Mouse (Mus musculus): Measurements from ENCODE around the gene St8sia2. TPM values are rescaled to one million over a fixed set of nuclear protein-coding genes. Genes with fewer than 3 reads are reported as not detected.

St8sia2 gene
- polyA plus RNA-seq, 1 experiment: 3.9 TPM

- Histone ChIP-seq H3ac (ENCODE audit: control insufficient read depth, insufficient read length) (no peak overlapping the region), H3K4me2 (ENCODE audit: low read depth) (no peak overlapping the region), H3K79me2 (ENCODE audit: control insufficient read depth, insufficient read depth) (no peaks in the 10 kb centered on the region), H3K27me3 (ENCODE audit: control insufficient read depth, insufficient read depth, insufficient read length) (no peaks in the 10 kb centered on the region), H3K36me3 (ENCODE audit: control insufficient read depth, insufficient read depth) (no peaks in the 10 kb centered on the region), H3K4me3 (no peak overlapping the region)
- no peak for TF ChIP-seq MYOD1 (IDR thresholded peaks at IDR 0.05; ENCODE audit: control insufficient read depth in 1 of 3, insufficient read length in 2 of 3, low read depth in 2 of 3)
These were observed 10.7 kb upstream of the St8sia2 start for GRCm38 (mm10) chr7:74024171-74024570.

GRCm38 (mm10) chr7:74022571-74022970, 9.1 kb upstream of the St8sia2 start:
- Histone ChIP-seq H3K27me3 (ENCODE audit: control insufficient read depth, insufficient read depth, insufficient read length) (no peaks in the 10 kb centered on the region), H3K4me2 (ENCODE audit: low read depth) (no peak overlapping the region), H3K4me3 (no peak overlapping the region), H3K36me3 (ENCODE audit: control insufficient read depth, insufficient read depth) (no peaks in the 10 kb centered on the region), H3K79me2 (ENCODE audit: control insufficient read depth, insufficient read depth) (no peaks in the 10 kb centered on the region), H3ac (ENCODE audit: control insufficient read depth, insufficient read length) (no peak overlapping the region)
- TF ChIP-seq SRF (IDR thresholded peaks at IDR 0.05; ENCODE audit: control insufficient read depth, insufficient read length, low read depth) (no peak), TCF12 (IDR thresholded peaks at IDR 0.05; ENCODE audit: insufficient read depth, poor library complexity, severe bottlenecking) (no peak), MAX (IDR thresholded peaks at IDR 0.05; ENCODE audit: low read depth) (no peak), MYOG (IDR thresholded peaks at IDR 0.05; ENCODE audit: control insufficient read depth in 1 of 3, insufficient read depth in 1 of 3, insufficient read length in 2 of 3, low read depth in 2 of 3) (no peak), POLR2AphosphoS2 (IDR thresholded peaks at IDR 0.05; ENCODE audit: insufficient read length, low read depth) (no peak), E2F4 (IDR thresholded peaks at IDR 0.05; ENCODE audit: insufficient read depth) (no peak), POLR2A (IDR thresholded peaks at IDR 0.05; ENCODE audit: insufficient read length, low read depth) (no peak), CEBPB (IDR thresholded peaks at IDR 0.05; ENCODE audit: insufficient read depth, poor library complexity, severe bottlenecking) (no peak), TCF3 (IDR thresholded peaks at IDR 0.05; ENCODE audit: insufficient read length, low read depth) (no peak)

GRCm38 (mm10) chr7:74021771-74022170, 8.3 kb upstream of the St8sia2 start:
- TF ChIP-seq TCF3 (IDR thresholded peaks at IDR 0.05; ENCODE audit: insufficient read length, low read depth) (no peak), POLR2A (IDR thresholded peaks at IDR 0.05; ENCODE audit: insufficient read length, low read depth) (no peak), CEBPB (IDR thresholded peaks at IDR 0.05; ENCODE audit: insufficient read depth, poor library complexity, severe bottlenecking) (no peak), USF1 (IDR thresholded peaks at IDR 0.05; ENCODE audit: low read depth) (no peak), MYOD1 (IDR thresholded peaks at IDR 0.05; ENCODE audit: control insufficient read depth in 1 of 3, insufficient read length in 2 of 3, low read depth in 2 of 3) (no peak), SRF (IDR thresholded peaks at IDR 0.05; ENCODE audit: control insufficient read depth, insufficient read length, low read depth) (no peak), REST (IDR thresholded peaks at IDR 0.05; ENCODE audit: insufficient read depth, insufficient read length) (no peak), E2F4 (IDR thresholded peaks at IDR 0.05; ENCODE audit: insufficient read depth) (no peak), MYOG (IDR thresholded peaks at IDR 0.05; ENCODE audit: control insufficient read depth in 1 of 3, insufficient read depth in 1 of 3, insufficient read length in 2 of 3, low read depth in 2 of 3) (no peak), POLR2AphosphoS2 (IDR thresholded peaks at IDR 0.05; ENCODE audit: insufficient read length, low read depth) (no peak), TCF12 (IDR thresholded peaks at IDR 0.05; ENCODE audit: insufficient read depth, poor library complexity, severe bottlenecking) (no peak), MAX (IDR thresholded peaks at IDR 0.05; ENCODE audit: low read depth) (no peak)
- no peaks in the 10 kb centered on the region for H3K36me3 ChIP-seq (ENCODE audit: control insufficient read depth, insufficient read depth)
- no peak overlapping the region for H3ac ChIP-seq (ENCODE audit: control insufficient read depth, insufficient read length)
- no peaks in the 10 kb centered on the region for H3K79me2 ChIP-seq (ENCODE audit: control insufficient read depth, insufficient read depth)
- H3K4me3 ChIP-seq: no peak overlapping the region
- H3K4me2 ChIP-seq (ENCODE audit: low read depth): no peak overlapping the region
- H3K27me3 ChIP-seq (ENCODE audit: control insufficient read depth, insufficient read depth, insufficient read length): no peaks in the 10 kb centered on the region

- peaks cover 8% of the 10 kb centered on the region for H3K27me3 ChIP-seq (ENCODE audit: control insufficient read depth, insufficient read depth, insufficient read length)
- H3ac ChIP-seq (ENCODE audit: control insufficient read depth, insufficient read length): no peak overlapping the region
- no peaks in the 10 kb centered on the region for H3K36me3 ChIP-seq (ENCODE audit: control insufficient read depth, insufficient read depth)
- no peak for TF ChIP-seq TCF12 (IDR thresholded peaks at IDR 0.05; ENCODE audit: insufficient read depth, poor library complexity, severe bottlenecking)
- H3K4me2 ChIP-seq (ENCODE audit: low read depth): no peak overlapping the region
- H3K4me3 ChIP-seq: no peak overlapping the region
- H3K79me2 ChIP-seq (ENCODE audit: control insufficient read depth, insufficient read depth): no peaks in the 10 kb centered on the region
These were observed 3.1 kb upstream of the St8sia2 start for GRCm38 (mm10) chr7:74016613-74017012.

GRCm38 (mm10) chr7:74012858-74013600, 461 bp downstream of the St8sia2 start:
- Histone ChIP-seq H3K36me3 (ENCODE audit: control insufficient read depth, insufficient read depth) (no peaks in the 10 kb centered on the region), H3K4me2 (ENCODE audit: low read depth) (peak overlapping the region; percentile 38), H3ac (ENCODE audit: control insufficient read depth, insufficient read length) (peak overlapping the region; percentile 48), H3K27me3 (ENCODE audit: control insufficient read depth, insufficient read depth, insufficient read length) (peaks cover 8% of the 10 kb centered on the region), H3K4me3 (no peak overlapping the region), H3K79me2 (ENCODE audit: control insufficient read depth, insufficient read depth) (no peaks in the 10 kb centered on the region)
- no peak for TF ChIP-seq REST (IDR thresholded peaks at IDR 0.05; ENCODE audit: insufficient read depth, insufficient read length)
- no peak for TF ChIP-seq SRF (IDR thresholded peaks at IDR 0.05; ENCODE audit: control insufficient read depth, insufficient read length, low read depth)
- TF ChIP-seq TCF12 (IDR thresholded peaks at IDR 0.05; ENCODE audit: insufficient read depth, poor library complexity, severe bottlenecking): no peak
- TF ChIP-seq E2F4 (IDR thresholded peaks at IDR 0.05; ENCODE audit: insufficient read depth): no peak
- TF ChIP-seq POLR2AphosphoS2 (IDR thresholded peaks at IDR 0.05; ENCODE audit: insufficient read length, low read depth): no peak
- no peak for TF ChIP-seq TCF3 (IDR thresholded peaks at IDR 0.05; ENCODE audit: insufficient read length, low read depth)
- no peak for TF ChIP-seq MYOD1 (IDR thresholded peaks at IDR 0.05; ENCODE audit: control insufficient read depth in 1 of 3, insufficient read length in 2 of 3, low read depth in 2 of 3)
- no peak for TF ChIP-seq CEBPB (IDR thresholded peaks at IDR 0.05; ENCODE audit: insufficient read depth, poor library complexity, severe bottlenecking)
- TF ChIP-seq POLR2A (IDR thresholded peaks at IDR 0.05; ENCODE audit: insufficient read length, low read depth): no peak
- TF ChIP-seq USF1 (IDR thresholded peaks at IDR 0.05; ENCODE audit: low read depth): no peak
